Mouse (Mus musculus) ES-Bruce4 (cell line): ENCODE results near the gene Gm20816.
"Not testable (repeated sequence)": the region's sequence is repeated elsewhere in the genome, so short reads cannot be mapped to it uniquely, and the experiment has no call there.

Source experiments
- CTCF ChIP-seq: IDR thresholded peaks from one replicate; pipeline ENCODE4 v1.8.1; 2011; ENCODE audit warnings: low read depth, low read length
- EP300 ChIP-seq: IDR thresholded peaks from 2 replicates; pipeline ENCODE4 v1.6.1; 2011; ENCODE audit warnings: low read depth, low read length; ENCODE audit not compliant: insufficient read depth
- POLR2A ChIP-seq: IDR thresholded peaks from one replicate; pipeline ENCODE4 v1.8.1; 2011; ENCODE audit warnings: low read length; ENCODE audit not compliant: insufficient read depth

GRCm38 (mm10) chrY:68537655-68538054 is at the start of gene Gm20816:
- not testable (repeated sequence) for TF ChIP-seq CTCF, POLR2A, EP300
